Mouse (Mus musculus): ENCODE data around the gene Itpr2.

- TF ChIP-seq CTCF (IDR thresholded peaks at IDR 0.05; ENCODE audit: low read depth) = no peak
- TF ChIP-seq EP300 (IDR thresholded peaks at IDR 0.05; ENCODE audit: low read depth) = no peak
Observed at GRCm38 (mm10) chr6:146300961-146301360, 201.1 kb downstream of the Itpr2 start.
